Mouse (Mus musculus): ENCODE measurements around the gene Tnfaip3. TPM values are rescaled to one million over a fixed set of nuclear protein-coding genes. Genes with fewer than 3 reads are reported as not detected.
A peak's percentile ranks its signal among the peaks of the same experiment; 100 is the strongest.

Tnfaip3 gene
- polyA plus RNA-seq, 1 experiment from 2014 or later, result 3.5 TPM

- ATAC-seq (ENCODE audit: low FRiP score, low TSS enrichment), result no peak
- no peak overlapping the region for H3K4me2 ChIP-seq (replicated peaks; ENCODE audit: low read depth, low read length)
- no peak overlapping the region for H3K4me3 ChIP-seq (ENCODE audit: low read length)
- no peaks in the 10 kb centered on the region for H3K27me3 ChIP-seq (ENCODE audit: insufficient read depth, low read length)
- WGBS, result 21% methylated on average over 4 of the region's 4 CpGs
- H3K9ac ChIP-seq (replicated peaks; ENCODE audit: low read length), result no peak overlapping the region
- no peaks in the 10 kb centered on the region for H3K36me3 ChIP-seq (ENCODE audit: insufficient read depth, low read length)
- H3K27ac ChIP-seq (ENCODE audit: low read length), result no peak overlapping the region
- peaks cover 14% of the 10 kb centered on the region for H3K4me1 ChIP-seq (ENCODE audit: insufficient read depth, low read length)
- no peaks in the 10 kb centered on the region for H3K9me3 ChIP-seq (ENCODE audit: low read length)
Observed at GRCm38 (mm10) chr10:19016823-19017471, 1.5 kb upstream of the Tnfaip3 start.

DNA sequence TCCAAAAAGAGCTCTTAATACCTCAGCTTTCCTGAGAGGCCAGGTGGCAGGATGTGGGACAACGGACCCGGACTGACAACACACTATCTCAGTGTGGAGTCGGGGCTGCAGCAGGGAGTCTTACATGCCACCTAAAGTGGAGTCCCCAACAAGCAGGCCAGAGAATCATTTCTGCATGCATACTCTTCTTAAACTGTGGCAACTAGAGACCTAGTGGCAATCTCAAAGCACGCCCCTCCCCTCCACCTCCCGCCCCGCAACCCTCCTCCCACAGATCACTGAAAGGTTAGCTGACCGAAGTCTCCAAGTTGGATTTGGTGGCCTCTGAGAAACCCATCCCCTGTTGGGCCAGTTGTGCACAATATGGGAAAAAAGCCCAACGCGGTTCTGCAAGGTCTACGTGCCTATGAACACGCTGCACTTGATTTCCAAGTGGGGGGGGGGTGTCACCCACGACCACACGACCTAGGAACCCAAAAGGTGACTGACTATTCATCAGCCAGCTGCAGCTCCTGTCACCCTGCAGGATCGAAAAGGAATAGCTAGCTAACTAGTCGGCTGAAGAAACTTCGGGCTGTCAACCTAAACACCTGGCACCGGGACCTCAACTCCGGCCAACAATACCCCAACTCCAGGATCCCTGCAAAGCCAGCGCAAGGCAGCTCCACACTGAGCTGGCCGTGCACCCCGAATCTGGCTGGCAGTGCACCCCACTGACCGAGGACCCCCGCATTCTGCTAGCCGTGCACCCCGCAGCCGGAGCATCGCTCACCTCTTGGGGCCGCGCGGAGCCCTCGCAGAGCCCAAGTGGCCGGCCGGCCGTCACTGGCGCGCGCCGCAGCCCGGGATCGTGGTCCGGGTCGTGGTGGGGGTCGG is 838 bp downstream of the Tnfaip3 start:
- Histone ChIP-seq H3K36me3 (ENCODE audit: insufficient read depth, low read length) (no peaks in the 10 kb centered on the region), H3K27me3 (ENCODE audit: insufficient read depth, low read length) (no peaks in the 10 kb centered on the region), H3K4me2 (replicated peaks; ENCODE audit: low read depth, low read length) (peak overlapping the region; percentile 83), H3K27ac (ENCODE audit: low read length) (peak overlapping the region; percentile 83), H3K9me3 (ENCODE audit: low read length) (no peaks in the 10 kb centered on the region), H3K4me3 (ENCODE audit: low read length) (peak overlapping the region; percentile 84), H3K4me1 (ENCODE audit: insufficient read depth, low read length) (peaks cover 14% of the 10 kb centered on the region), H3K9ac (replicated peaks; ENCODE audit: low read length) (peak overlapping the region; percentile 82)
- peak; percentile 32 for ATAC-seq (ENCODE audit: low FRiP score, low TSS enrichment)
- under 1% methylated on average over 43 of the region's 43 CpGs for WGBS

DNA sequence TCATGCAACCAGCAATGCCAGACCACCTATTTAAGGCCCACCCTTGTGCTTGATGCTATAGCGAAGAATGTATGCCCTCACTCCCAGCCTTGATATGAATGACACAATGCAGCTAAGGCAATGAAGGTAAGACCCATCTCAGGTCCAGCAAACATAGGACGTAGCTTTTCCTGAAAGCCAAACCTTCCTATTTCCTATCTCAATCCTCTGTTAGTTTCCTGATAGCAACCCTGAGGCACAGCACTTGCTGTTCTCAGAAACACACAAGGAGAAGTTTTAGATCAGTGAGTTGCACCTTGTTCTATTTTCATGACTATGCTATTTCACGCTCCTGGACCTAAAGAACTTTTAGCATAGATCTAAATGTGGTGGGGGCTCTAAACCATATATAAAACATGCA is 2.1 kb downstream of the Tnfaip3 start:
- Histone ChIP-seq H3K36me3 (ENCODE audit: insufficient read depth, low read length) (no peaks in the 10 kb centered on the region), H3K27ac (ENCODE audit: low read length) (no peak overlapping the region), H3K4me1 (ENCODE audit: insufficient read depth, low read length) (peaks cover 16% of the 10 kb centered on the region), H3K4me2 (replicated peaks; ENCODE audit: low read depth, low read length) (peak overlapping the region; percentile 2; the same call in 1 of the 2 replicates), H3K9me3 (ENCODE audit: low read length) (no peaks in the 10 kb centered on the region), H3K27me3 (ENCODE audit: insufficient read depth, low read length) (no peaks in the 10 kb centered on the region), H3K9ac (replicated peaks; ENCODE audit: low read length) (no peak overlapping the region), H3K4me3 (ENCODE audit: low read length) (no peak overlapping the region)
- 85% methylated on average over 3 of the region's 3 CpGs for WGBS
- no peak for ATAC-seq (ENCODE audit: low FRiP score, low TSS enrichment)

DNA sequence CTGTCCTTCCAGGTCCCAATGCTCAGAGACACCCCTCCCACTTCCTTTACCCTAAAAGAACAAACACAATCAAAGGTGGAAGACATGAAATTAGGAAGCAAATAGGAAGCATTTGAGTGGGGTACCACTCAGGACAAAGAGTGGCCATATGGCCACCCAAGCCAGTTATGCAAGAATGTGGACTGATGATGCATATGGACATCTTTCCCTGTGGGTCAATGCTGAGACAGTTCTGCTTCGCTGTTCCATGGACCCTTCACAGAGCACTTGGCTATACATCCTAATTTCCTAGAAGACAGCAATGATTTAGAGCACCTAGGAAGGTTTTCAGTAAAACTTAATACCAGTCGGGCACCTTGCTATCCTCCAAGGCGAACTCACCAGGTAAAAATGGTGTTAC is 2.8 kb downstream of the Tnfaip3 start:
- Histone ChIP-seq H3K4me3 (ENCODE audit: low read length) (no peak overlapping the region), H3K27me3 (ENCODE audit: insufficient read depth, low read length) (no peaks in the 10 kb centered on the region), H3K36me3 (ENCODE audit: insufficient read depth, low read length) (no peaks in the 10 kb centered on the region), H3K4me2 (replicated peaks; ENCODE audit: low read depth, low read length) (no peak overlapping the region), H3K27ac (ENCODE audit: low read length) (no peak overlapping the region), H3K4me1 (ENCODE audit: insufficient read depth, low read length) (peaks cover 19% of the 10 kb centered on the region), H3K9ac (replicated peaks; ENCODE audit: low read length) (no peak overlapping the region), H3K9me3 (ENCODE audit: low read length) (no peaks in the 10 kb centered on the region)
- ATAC-seq (ENCODE audit: low FRiP score, low TSS enrichment), result no peak
- 86% methylated on average over 3 of the region's 3 CpGs for WGBS

GRCm38 (mm10) chr10:19011832-19012440 is 3.5 kb downstream of the Tnfaip3 start:
- WGBS, result 79% methylated on average over 7 of the region's 7 CpGs
- Histone ChIP-seq H3K4me2 (replicated peaks; ENCODE audit: low read depth, low read length) (no peak overlapping the region), H3K9me3 (ENCODE audit: low read length) (no peaks in the 10 kb centered on the region), H3K36me3 (ENCODE audit: insufficient read depth, low read length) (0 out of 2 replicates have a peak, but pooled peaks cover 4% of the 10 kb centered on the region), H3K27me3 (ENCODE audit: insufficient read depth, low read length) (no peaks in the 10 kb centered on the region), H3K4me3 (ENCODE audit: low read length) (no peak overlapping the region), H3K9ac (replicated peaks; ENCODE audit: low read length) (no peak overlapping the region), H3K4me1 (ENCODE audit: insufficient read depth, low read length) (peaks cover 19% of the 10 kb centered on the region), H3K27ac (ENCODE audit: low read length) (no peak overlapping the region)
- no peak for ATAC-seq (ENCODE audit: low FRiP score, low TSS enrichment)

DNA sequence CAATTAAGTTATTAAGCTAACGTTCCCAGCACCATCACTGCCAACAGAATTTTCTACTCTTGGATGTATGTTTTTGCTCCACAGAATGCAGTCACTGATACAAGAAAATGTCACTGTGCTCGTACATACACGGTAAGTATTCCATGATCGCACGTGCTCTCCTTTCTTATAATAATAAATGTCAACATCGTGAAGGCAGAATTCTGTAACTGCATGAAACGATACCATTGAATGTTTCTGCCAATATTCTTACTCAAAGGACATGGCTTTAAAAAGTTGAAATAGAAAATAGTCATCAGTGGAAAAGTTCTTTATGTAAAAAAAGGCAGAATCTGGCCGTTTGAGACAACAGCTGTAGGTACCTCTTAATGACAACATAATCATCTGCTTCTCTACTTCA is 5.0 kb downstream of the Tnfaip3 start:
- ATAC-seq (ENCODE audit: low FRiP score, low TSS enrichment), result no peak
- no peaks in the 10 kb centered on the region for H3K27me3 ChIP-seq (ENCODE audit: insufficient read depth, low read length)
- 84% methylated on average over 8 of the region's 8 CpGs for WGBS

DNA sequence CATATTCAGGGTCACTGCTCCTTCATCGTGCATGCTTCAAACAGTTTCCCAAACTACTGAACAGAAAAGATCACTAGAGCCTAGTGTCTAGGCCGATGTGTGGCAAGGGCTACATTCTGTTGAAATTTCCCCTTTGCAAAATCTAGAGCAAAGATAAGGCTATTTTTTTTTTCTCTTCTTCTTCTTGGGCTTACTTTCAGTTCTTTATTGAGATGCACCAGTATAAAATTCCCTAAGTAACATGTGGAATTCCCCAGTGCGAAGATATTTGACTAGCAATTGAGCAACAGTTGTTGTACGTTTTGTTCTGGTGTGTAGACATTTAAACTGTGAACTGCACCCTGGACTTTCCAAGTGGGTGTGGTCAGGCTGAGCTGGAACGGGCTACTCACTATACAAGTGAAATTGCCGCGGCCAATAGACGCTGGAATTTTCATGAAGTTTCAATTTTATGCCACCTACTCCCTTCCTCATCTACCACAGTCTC is 6.2 kb downstream of the Tnfaip3 start:
- Histone ChIP-seq H3K9ac (replicated peaks; ENCODE audit: low read length) (no peak overlapping the region), H3K27me3 (ENCODE audit: insufficient read depth, low read length) (no peaks in the 10 kb centered on the region), H3K36me3 (ENCODE audit: insufficient read depth, low read length) (peaks cover 14% of the 10 kb centered on the region), H3K4me1 (ENCODE audit: insufficient read depth, low read length) (peaks cover 8% of the 10 kb centered on the region), H3K27ac (ENCODE audit: low read length) (no peak overlapping the region), H3K4me2 (replicated peaks; ENCODE audit: low read depth, low read length) (no peak overlapping the region), H3K4me3 (ENCODE audit: low read length) (no peak overlapping the region), H3K9me3 (ENCODE audit: low read length) (no peaks in the 10 kb centered on the region)
- no peak for ATAC-seq (ENCODE audit: low FRiP score, low TSS enrichment)
- WGBS, result 66% methylated on average over 8 of the region's 8 CpGs

More for the DNA sequence above, 5.0 kb downstream of the Tnfaip3 start:
- Histone ChIP-seq H3K36me3 (ENCODE audit: insufficient read depth, low read length) (peaks cover 11% of the 10 kb centered on the region; the same call in 1 of the 2 replicates), H3K4me3 (ENCODE audit: low read length) (no peak overlapping the region), H3K9me3 (ENCODE audit: low read length) (no peaks in the 10 kb centered on the region), H3K27ac (ENCODE audit: low read length) (no peak overlapping the region), H3K4me1 (ENCODE audit: insufficient read depth, low read length) (peaks cover 12% of the 10 kb centered on the region), H3K9ac (replicated peaks; ENCODE audit: low read length) (no peak overlapping the region), H3K4me2 (replicated peaks; ENCODE audit: low read depth, low read length) (no peak overlapping the region)

- 97% methylated on average over 4 of the region's 4 CpGs for WGBS
- H3K36me3 ChIP-seq (ENCODE audit: insufficient read depth, low read length), result peaks cover 15% of the 10 kb centered on the region
Observed at GRCm38 (mm10) chr10:19008607-19008940, 6.9 kb downstream of the Tnfaip3 start.

DNA sequence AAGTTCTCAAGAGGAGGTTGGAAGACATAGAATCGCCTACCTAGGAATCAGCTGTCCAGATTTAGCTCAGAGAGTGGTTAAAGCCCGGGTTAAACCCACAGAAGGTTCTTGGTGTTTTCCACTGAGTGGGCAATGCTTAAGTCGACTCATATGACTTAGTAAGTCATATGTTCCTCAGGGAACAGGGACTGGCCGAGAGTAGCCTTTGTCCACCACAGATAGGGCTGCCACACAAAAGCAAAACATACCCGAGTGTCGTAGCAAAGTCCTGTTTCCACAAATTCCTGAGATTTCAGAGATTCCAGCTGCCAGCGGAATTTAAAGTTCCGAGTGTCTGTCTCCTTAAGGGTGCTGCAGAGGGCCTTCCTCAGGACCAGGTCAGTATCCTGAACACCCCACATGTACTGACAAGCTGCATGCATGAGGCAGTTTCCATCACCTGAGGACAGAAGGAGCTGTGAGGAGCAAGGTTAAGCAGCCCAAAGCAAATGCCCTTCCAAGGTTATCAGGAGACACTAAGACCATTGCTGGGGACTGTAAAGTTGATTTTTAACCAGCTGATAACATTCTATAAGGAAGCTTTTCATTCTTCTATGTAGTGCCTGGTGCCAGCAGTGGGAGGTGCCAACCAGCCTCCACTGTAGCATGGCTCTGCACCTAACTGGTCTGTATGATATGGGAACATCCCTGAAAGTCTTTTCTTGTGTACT is 7.4 kb downstream of the Tnfaip3 start:
- Histone ChIP-seq H3K9me3 (ENCODE audit: low read length) (no peaks in the 10 kb centered on the region), H3K9ac (replicated peaks; ENCODE audit: low read length) (no peak overlapping the region), H3K27ac (ENCODE audit: low read length) (no peak overlapping the region; the same call in 1 of the 2 replicates), H3K27me3 (ENCODE audit: insufficient read depth, low read length) (no peaks in the 10 kb centered on the region), H3K4me2 (replicated peaks; ENCODE audit: low read depth, low read length) (no peak overlapping the region), H3K4me1 (ENCODE audit: insufficient read depth, low read length) (0 out of 2 replicates have a peak, but pooled peaks cover 5% of the 10 kb centered on the region), H3K4me3 (ENCODE audit: low read length) (no peak overlapping the region), H3K36me3 (ENCODE audit: insufficient read depth, low read length) (peaks cover 18% of the 10 kb centered on the region)
- WGBS, result 78% methylated on average over 8 of the region's 8 CpGs
- no peak for ATAC-seq (ENCODE audit: low FRiP score, low TSS enrichment)

More at GRCm38 (mm10) chr10:19008607-19008940, 6.9 kb downstream of the Tnfaip3 start:
- Histone ChIP-seq H3K9me3 (ENCODE audit: low read length) (no peaks in the 10 kb centered on the region), H3K27ac (ENCODE audit: low read length) (no peak overlapping the region), H3K27me3 (ENCODE audit: insufficient read depth, low read length) (no peaks in the 10 kb centered on the region), H3K4me2 (replicated peaks; ENCODE audit: low read depth, low read length) (no peak overlapping the region), H3K4me3 (ENCODE audit: low read length) (no peak overlapping the region), H3K9ac (replicated peaks; ENCODE audit: low read length) (no peak overlapping the region), H3K4me1 (ENCODE audit: insufficient read depth, low read length) (0 out of 2 replicates have a peak, but pooled peaks cover 5% of the 10 kb centered on the region)
- no peak for ATAC-seq (ENCODE audit: low FRiP score, low TSS enrichment)
